Mouse (Mus musculus) erythroblast, embryonic 14.5 days (primary cell): ENCODE results near the gene Arhgap45. TPM values are rescaled to one million over a fixed set of nuclear protein-coding genes. Genes with fewer than 3 reads are reported as not detected.

Source experiments
- H3K27me3 ChIP-seq: 2 replicates; pipeline ENCODE4 v1.6.1; 2012; ENCODE audit warnings: inconsistent platforms; ENCODE audit not compliant: control insufficient read depth
- H3K36me3 ChIP-seq: 2 replicates; pipeline ENCODE4 v1.6.1; 2012; ENCODE audit warnings: mild to moderate bottlenecking, inconsistent platforms; ENCODE audit not compliant: control insufficient read depth
- H3K4me1 ChIP-seq: 2 replicates; pipeline ENCODE4 v1.6.1; 2012; ENCODE audit warnings: inconsistent platforms; ENCODE audit not compliant: control insufficient read depth
- H3K4me3 ChIP-seq: replicated peaks from 2 replicates; pipeline ENCODE3; 2012; ENCODE audit warnings: moderate library complexity, mild to moderate bottlenecking, inconsistent platforms
- H3K9me3 ChIP-seq: 2 replicates; pipeline ENCODE4 v1.6.1; 2012; ENCODE audit warnings: low read length, inconsistent platforms, mixed read lengths; ENCODE audit not compliant: control insufficient read depth
- GATA1 ChIP-seq: IDR thresholded peaks from 2 replicates; pipeline ENCODE4 v1.6.1; 2012; ENCODE audit warnings: low read length, inconsistent platforms, mixed read lengths
- TAL1 ChIP-seq: IDR thresholded peaks from 3 replicates; pipeline ENCODE4 v1.6.1; 2012; ENCODE audit warnings: low read length, inconsistent platforms, mixed read lengths
- polyA plus RNA-seq: library from polyadenylated mRNA; stranded (reverse); fragments of >175 nt; gene quantifications from 2 replicates; pipeline ENCODE4 v1.2.3, GENCODE M21; 2012

The Arhgap45 gene
- polyA plus RNA-seq, 1 experiment = 1.7 TPM

DNA sequence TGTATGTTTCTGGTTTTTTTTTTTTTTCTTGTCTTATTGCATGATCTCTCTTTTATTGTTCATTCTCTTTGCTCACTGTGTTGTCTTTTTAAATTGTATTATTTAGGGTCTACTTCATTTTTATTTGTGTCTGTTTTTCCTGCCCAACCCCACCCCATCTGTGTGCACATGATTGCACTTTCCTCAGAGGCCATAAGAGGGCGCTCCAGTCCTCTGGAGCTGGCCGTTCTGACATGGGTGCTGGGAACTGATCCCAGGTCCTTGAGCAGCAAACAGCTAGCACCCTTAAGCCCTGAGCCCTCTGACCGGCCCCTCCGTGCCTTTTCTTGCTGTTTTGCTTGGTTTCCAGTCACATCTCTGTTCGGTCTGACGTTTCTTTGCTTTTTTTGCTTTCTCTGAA lies 24.9 kb upstream of the Arhgap45 start:
- Histone ChIP-seq H3K4me3 (no peak overlapping the region), H3K27me3 (peaks cover 38% of the 10 kb centered on the region), H3K36me3 (no peaks in the 10 kb centered on the region; the same call in 1 of the 2 replicates), H3K9me3 (peaks cover 21% of the 10 kb centered on the region), H3K4me1 (peaks cover 66% of the 10 kb centered on the region)
- no peak for TF ChIP-seq GATA1
- TF ChIP-seq TAL1 = no peak

DNA sequence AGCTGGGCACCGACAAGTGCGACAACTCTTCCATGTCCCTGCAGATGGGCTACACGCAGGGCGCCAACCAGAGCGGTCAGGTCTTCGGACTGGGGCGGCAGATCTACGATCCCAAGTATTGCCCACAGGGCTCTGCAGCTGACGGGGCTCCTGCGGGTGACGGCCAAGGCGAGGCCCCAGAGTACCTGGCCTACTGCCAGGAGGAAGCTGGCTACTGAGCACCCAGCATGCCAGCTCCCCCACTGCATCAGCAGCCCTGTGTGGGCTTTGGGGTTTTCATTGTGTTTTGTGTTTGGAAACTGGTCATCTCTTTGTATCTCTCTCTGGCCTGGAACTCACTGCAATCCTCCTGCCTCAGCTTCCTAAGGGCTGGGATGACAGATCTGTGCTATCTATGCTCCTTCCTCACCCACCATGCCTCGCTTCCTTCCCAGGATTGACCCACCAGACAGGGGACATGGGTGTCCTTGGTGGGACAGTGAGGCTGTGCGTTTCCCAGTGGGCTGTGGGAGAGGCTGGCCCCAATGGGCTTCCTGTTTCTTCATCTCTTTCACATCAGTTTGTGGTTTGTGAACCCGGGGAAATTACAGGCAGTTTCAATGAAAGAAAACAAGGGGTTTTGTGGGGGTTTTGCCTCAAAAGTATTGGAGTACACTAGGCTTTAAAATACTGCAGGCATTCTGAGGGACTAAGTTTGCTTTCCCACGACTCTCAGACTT lies 21.9 kb upstream of the Arhgap45 start:
- no peak for TF ChIP-seq GATA1
- no peak for TF ChIP-seq TAL1
- Histone ChIP-seq H3K4me3 (no peak overlapping the region), H3K4me1 (peaks cover 59% of the 10 kb centered on the region), H3K9me3 (peaks cover 17% of the 10 kb centered on the region), H3K27me3 (peaks cover 13% of the 10 kb centered on the region), H3K36me3 (peaks cover 19% of the 10 kb centered on the region)

DNA sequence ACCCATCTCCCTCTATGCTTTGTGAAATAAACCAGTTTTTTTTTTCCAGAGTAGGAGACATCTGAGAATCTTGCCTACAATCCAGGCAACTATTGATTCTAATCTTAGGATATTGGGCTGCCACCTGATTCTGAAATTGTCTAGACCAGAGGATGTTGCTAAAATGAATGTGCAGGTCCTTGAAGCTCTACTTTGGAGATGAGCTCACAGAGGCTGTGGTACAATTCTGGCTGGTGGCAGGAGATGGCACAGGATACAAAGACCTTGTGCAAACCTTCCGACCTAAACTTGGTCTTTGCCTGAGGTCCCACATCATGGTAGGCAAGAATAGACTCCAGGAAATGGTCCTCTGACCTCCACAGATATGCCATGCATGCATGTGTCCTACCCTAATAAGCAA lies 20.8 kb upstream of the Arhgap45 start:
- H3K4me1 ChIP-seq = peaks cover 64% of the 10 kb centered on the region
- no peak for TF ChIP-seq GATA1
- TF ChIP-seq TAL1 = no peak
- H3K36me3 ChIP-seq = peaks cover 30% of the 10 kb centered on the region
- peaks cover 17% of the 10 kb centered on the region for H3K9me3 ChIP-seq
- H3K27me3 ChIP-seq = peaks cover 5% of the 10 kb centered on the region
- H3K4me3 ChIP-seq = peak overlapping the region; percentile 84

DNA sequence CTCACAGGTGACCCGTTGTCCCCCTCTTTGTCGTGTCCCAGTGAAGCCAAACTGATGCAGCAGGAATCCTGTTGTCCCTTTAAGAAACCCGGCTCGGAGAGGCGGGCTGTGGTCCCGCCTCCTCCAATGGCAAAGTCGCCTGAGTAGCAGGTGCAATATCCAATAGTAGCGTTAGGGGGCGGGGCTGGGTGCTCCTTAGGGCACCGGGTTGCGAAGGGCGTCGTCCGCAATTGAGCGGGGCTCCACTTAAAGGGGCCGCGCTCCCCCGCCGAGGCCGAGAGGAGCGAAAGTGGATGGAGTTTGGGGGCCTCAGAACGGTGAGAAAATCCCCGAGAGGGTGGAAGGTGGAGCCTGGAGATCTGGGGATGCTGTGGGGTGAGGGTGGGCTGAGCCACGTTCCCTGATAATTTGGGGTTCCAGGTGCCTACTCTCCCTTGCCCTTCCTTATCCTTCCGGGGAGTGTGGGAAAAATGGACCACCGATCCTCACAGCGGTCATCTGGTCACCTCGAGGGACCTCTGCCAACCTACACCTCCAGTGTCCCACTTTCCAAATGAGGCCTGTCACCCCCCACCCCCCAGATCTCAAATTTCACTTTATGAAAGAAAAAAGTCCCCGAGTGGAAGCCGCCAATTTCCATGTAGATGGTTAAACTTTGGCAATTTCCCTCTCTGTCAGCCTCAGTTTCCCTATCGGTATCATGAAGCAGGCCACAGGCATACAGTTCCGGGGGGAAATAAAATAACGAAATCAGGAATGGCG lies 20.0 kb upstream of the Arhgap45 start, which contains the start of gene Abca7:
Gene Abca7, plus strand, starts transcription at position 223 of the 762 bp plus-strand sequence.
- Histone ChIP-seq H3K4me1 (peaks cover 69% of the 10 kb centered on the region), H3K27me3 (no peaks in the 10 kb centered on the region; the same call in 1 of the 2 replicates), H3K9me3 (peaks cover 13% of the 10 kb centered on the region), H3K36me3 (peaks cover 38% of the 10 kb centered on the region), H3K4me3 (peak within 1 kb of the TSS; percentile 84)
- TF ChIP-seq TAL1 (no peak), GATA1 (no peak)

DNA sequence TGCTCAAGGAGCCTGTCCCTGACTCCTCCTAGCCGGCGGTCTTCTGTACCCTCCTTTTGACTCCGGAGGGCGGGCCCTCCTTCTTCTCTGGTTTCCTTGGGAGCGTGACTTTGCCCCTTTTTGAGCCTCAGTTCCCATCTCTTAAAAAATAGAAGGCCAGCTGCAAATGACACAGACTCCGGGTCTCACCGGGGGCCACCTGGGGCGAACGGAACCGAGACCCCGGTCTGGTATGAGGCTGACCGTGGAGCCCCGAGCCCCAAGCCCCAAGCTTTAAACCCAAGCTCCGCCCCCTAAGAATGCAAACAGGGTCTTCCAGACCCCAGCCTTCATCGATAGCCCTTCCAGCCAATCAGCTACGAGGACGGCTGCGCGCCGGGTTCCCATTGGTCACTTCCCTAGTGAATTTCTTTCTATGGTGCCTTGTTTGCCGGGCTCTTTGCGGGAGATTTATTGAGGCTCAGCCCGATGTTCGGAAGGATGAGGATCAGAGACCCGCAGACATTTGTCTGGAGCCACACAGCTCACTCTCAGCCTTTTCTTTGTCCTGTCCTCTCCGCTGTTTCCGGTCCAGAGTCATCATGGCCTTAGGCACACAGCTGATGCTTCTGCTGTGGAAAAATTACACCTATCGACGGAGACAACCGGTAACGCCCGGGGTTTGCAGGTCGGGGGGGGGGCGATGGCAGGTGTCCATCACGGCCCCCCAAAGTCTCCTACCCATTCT lies 19.3 kb upstream of the Arhgap45 start:
- Histone ChIP-seq H3K4me3 (peak overlapping the region; percentile 84), H3K36me3 (peaks cover 46% of the 10 kb centered on the region), H3K9me3 (peaks cover 5% of the 10 kb centered on the region), H3K27me3 (no peaks in the 10 kb centered on the region; the same call in 1 of the 2 replicates), H3K4me1 (peaks cover 76% of the 10 kb centered on the region)
- TF ChIP-seq TAL1 (no peak), GATA1 (no peak)

DNA sequence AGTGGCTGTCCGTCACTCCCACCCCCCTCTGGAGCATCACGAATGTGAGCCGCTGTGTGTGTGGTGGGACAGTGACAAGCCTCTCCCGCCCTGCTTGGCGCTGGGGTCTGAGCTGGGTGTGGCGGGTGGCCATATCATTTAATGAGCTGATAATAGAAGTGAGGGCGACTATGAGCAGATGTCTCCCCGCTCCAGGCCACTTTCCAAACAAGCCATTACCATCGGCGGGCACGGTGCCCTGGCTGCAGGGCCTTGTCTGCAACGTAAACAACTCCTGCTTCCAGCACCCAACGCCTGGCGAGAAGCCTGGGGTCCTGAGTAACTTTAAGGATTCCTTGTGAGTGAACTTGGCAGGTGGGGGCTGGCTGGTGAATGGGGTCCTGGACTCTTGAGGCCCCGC lies 18.6 kb upstream of the Arhgap45 start:
- no peak for TF ChIP-seq TAL1
- no peak for TF ChIP-seq GATA1
- H3K4me3 ChIP-seq = peak overlapping the region; percentile 84
- H3K9me3 ChIP-seq = no peaks in the 10 kb centered on the region
- H3K36me3 ChIP-seq = peaks cover 52% of the 10 kb centered on the region
- H3K27me3 ChIP-seq = no peaks in the 10 kb centered on the region; the same call in 1 of the 2 replicates
- H3K4me1 ChIP-seq = peaks cover 82% of the 10 kb centered on the region

DNA sequence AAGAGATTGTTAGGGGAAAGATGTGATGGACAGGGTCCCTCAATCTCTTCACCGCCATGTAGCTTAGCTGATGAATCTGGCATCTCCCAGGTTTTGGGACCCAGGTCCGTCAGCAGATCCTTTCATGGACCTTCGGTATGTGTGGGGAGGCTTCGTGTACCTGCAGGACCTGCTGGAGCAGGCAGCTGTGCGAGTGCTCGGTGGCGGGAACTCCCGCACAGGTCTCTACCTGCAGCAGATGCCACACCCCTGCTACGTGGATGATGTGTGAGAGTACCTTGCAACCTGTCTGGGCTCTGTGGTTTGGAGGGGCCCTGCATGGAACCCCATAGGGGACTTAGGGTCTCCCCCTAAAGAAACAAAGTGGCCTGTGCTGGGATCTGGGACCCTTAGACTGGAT lies 14.5 kb upstream of the Arhgap45 start:
- Histone ChIP-seq H3K4me1 (peaks cover 77% of the 10 kb centered on the region), H3K36me3 (peaks cover 93% of the 10 kb centered on the region), H3K4me3 (no peak overlapping the region), H3K27me3 (no peaks in the 10 kb centered on the region; the same call in 1 of the 2 replicates), H3K9me3 (no peaks in the 10 kb centered on the region)
- TF ChIP-seq TAL1 (no peak), GATA1 (no peak)

DNA sequence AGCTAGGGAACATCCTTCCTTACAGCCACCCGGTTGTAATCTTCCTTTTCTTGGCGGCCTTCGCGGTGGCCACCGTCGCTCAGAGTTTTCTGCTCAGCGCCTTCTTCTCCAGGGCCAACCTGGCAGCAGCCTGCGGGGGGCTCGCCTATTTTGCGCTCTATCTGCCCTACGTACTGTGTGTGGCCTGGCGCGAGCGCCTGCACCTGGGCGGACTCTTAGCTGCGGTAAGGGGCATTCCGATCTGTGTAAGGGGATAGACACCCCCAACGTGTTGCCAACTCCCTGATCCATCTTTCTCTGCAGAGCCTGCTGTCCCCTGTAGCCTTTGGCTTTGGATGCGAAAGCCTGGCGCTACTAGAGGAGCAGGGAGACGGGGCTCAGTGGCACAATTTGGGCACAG lies 13.6 kb upstream of the Arhgap45 start:
- Histone ChIP-seq H3K9me3 (no peaks in the 10 kb centered on the region), H3K36me3 (peaks cover 100% of the 10 kb centered on the region), H3K4me3 (no peak overlapping the region), H3K4me1 (peaks cover 73% of the 10 kb centered on the region), H3K27me3 (no peaks in the 10 kb centered on the region; the same call in 1 of the 2 replicates)
- TF ChIP-seq TAL1 = no peak

DNA sequence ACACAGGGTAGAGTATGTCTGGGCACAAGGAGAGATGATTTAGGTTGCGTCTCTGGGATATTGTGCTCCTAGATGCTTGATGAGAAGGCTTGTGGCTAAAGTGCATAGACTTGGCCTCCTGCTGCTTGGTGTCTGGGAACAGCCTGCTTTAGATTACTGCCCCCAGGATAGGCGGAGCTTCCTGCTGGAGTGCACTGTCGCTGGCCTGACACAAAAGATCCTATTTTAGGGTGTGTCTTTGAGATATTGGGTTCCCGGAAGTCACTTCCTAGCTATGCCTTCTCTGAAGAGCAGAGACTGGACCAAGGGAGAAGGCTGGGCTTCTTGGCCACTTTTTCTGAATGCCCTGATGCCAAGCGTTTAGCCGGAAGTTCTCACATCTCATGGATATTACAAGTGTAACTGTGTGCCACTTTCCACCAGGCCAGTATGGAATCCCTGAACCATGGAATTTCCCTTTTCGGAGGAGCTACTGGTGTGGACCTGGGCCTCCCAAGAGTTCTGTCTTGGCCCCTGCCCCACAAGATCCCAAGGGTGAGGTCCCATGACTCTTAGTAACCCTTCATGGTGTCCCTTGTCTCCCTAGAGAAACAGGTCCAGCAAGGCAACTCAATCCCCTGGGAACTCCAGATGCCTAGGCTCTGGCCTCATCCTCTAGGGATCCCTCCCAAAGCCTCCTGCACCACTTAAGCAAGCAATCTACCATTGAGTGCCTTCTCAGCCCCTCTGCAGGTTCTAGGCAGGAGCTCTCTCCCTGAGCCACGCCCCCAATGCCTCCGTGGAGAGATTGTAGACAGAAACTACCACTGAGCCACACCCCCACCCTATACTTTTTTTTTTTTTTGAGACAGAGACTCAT lies 12.8 kb upstream of the Arhgap45 start:
- H3K9me3 ChIP-seq = peaks cover 2% of the 10 kb centered on the region
- no peak overlapping the region for H3K4me3 ChIP-seq
- no peaks in the 10 kb centered on the region; the same call in 1 of the 2 replicates for H3K27me3 ChIP-seq
- H3K36me3 ChIP-seq = peaks cover 100% of the 10 kb centered on the region
- H3K4me1 ChIP-seq = peaks cover 66% of the 10 kb centered on the region
- no peak for TF ChIP-seq GATA1
- no peak for TF ChIP-seq TAL1
